Mouse (Mus musculus) liver, embryonic 14.5 days (tissue): Measurements from ENCODE around the gene Galnt17. TPM values are rescaled to one million over a fixed set of nuclear protein-coding genes. Genes with fewer than 3 reads are reported as not detected.

Experiments
- ATAC-seq: fragments of 200-750 bp; cut with Nextera tagmentation; 2 replicates; pipeline ENCODE4 v1.8.0; 2017; ENCODE audit warnings: moderate number of reproducible peaks, mild to moderate bottlenecking, moderate library complexity; ENCODE audit not compliant: insufficient read depth
- DNase-seq, 3 experiments: peaks; one replicate each; pipeline ENCODE4 v3.0.0-alpha.2; 2012 to 2013; ENCODE audit warnings: low read depth in 3 of 3, low spot score in 3 of 3
- H3K27ac ChIP-seq: fragments of 300-500 bp; sonication (generic); 2 replicates; pipeline ENCODE4 v1.5.1; 2014; ENCODE audit warnings: moderate library complexity, mild to moderate bottlenecking, control low read depth, inconsistent platforms
- H3K27me3 ChIP-seq: fragments of 300-500 bp; sonication (generic); 2 replicates; pipeline ENCODE4 v1.6.1; 2014; ENCODE audit warnings: mild to moderate bottlenecking, low read length, moderate library complexity; ENCODE audit not compliant: control insufficient read depth, insufficient read depth
- H3K36me3 ChIP-seq: fragments of 300-500 bp; sonication (generic); replicated peaks from 2 replicates; pipeline ENCODE4 v1.6.1; 2014; ENCODE audit warnings: low read depth; ENCODE audit not compliant: control insufficient read depth, insufficient read depth
- H3K4me1 ChIP-seq, 2 experiments: fragments of 200-500 bp in 1 of 2; fragments of 300-500 bp in 1 of 2; sonication (generic) in 1 of 2; replicated peaks; 2 replicates each; pipeline ENCODE4 v1.6.1; 2012 to 2014; ENCODE audit warnings: antibody characterized with exemption in 1 of 2, inconsistent platforms in 1 of 2, low read length in 1 of 2; ENCODE audit not compliant: control insufficient read depth in 2 of 2, insufficient read depth in 2 of 2
- H3K4me2 ChIP-seq: fragments of 300-500 bp; sonication (generic); 2 replicates; pipeline ENCODE4 v1.6.1; 2014; ENCODE audit warnings: low read depth, mild to moderate bottlenecking, control low read depth, moderate library complexity
- H3K4me3 ChIP-seq, 2 experiments: fragments of 200-500 bp in 1 of 2; fragments of 300-500 bp in 1 of 2; sonication (generic) in 1 of 2; 2 replicates each; pipeline ENCODE4 v1.5.1; 2012 to 2014; ENCODE audit warnings: low read depth in 2 of 2, low read length in 2 of 2, mild to moderate bottlenecking in 2 of 2, control low read depth in 1 of 2, inconsistent platforms in 1 of 2, moderate library complexity in 1 of 2; ENCODE audit not compliant: insufficient read depth in 1 of 2
- H3K9ac ChIP-seq: fragments of 300-500 bp; sonication (generic); replicated peaks from 2 replicates; pipeline ENCODE4 v1.6.1; 2014; ENCODE audit warnings: mild to moderate bottlenecking, control low read depth, moderate library complexity
- H3K9me3 ChIP-seq: fragments of 300-500 bp; sonication (generic); 2 replicates; pipeline ENCODE4 v1.6.1; 2016; ENCODE audit warnings: low read length, mixed read lengths; ENCODE audit not compliant: control insufficient read depth
- CTCF ChIP-seq: IDR thresholded peaks from 2 replicates; pipeline ENCODE4 v1.5.1; 2016; ENCODE audit warnings: antibody characterized with exemption, low read depth, control low read depth
- EP300 ChIP-seq: IDR thresholded peaks from 2 replicates; pipeline ENCODE4 v1.6.1; 2016; ENCODE audit warnings: antibody characterized with exemption, low read depth
- WGBS: fragments of 180-500 bp; shearing (Covaris S2); extraction: QIAGEN DNeasy Blood & Tissue Kit; methylation state at CpG from one replicate; pipeline ENCODE4 v1.1.7; 2014; ENCODE audit not compliant: insufficient replicate concordance; 5-methylcytosine and 5-hydroxymethylcytosine counted together
- polyA plus RNA-seq, 2 experiments: library from polyadenylated mRNA; depleted of rRNA in 1 of 2; stranded (reverse) in 1 of 2; unstranded in 1 of 2; fragments of >200 nt; fragmentation: Nextera tagmentation in 1 of 2; extraction: Ambion mirVana in 1 of 2; gene quantifications; 2 replicates each; pipeline versions ENCODE4 v1.2.1 to v1.2.3; 2012 to 2014

The Galnt17 gene
- polyA plus RNA-seq, 2 experiments = 0.02 TPM; not detected in 1

GRCm38 (mm10) chr5:131015341-131015740, 293.0 kb downstream of the Galnt17 start:
- Histone ChIP-seq H3K9me3 (no peaks in the 10 kb centered on the region), H3K4me1 (no peaks in the 10 kb centered on the region), H3K9ac (no peak overlapping the region), H3K4me3 (no peak overlapping the region), H3K36me3 (no peaks in the 10 kb centered on the region), H3K4me2 (no peak overlapping the region), H3K27ac (no peak overlapping the region), H3K27me3 (no peaks in the 10 kb centered on the region)
- 57% methylated on average over 9 of the region's 9 CpGs for WGBS
- DNase-seq (no peak), ATAC-seq (no peak)
- no peak for TF ChIP-seq EP300
- no peak for TF ChIP-seq CTCF

- no peak overlapping the region for H3K27ac ChIP-seq
- no peaks in the 10 kb centered on the region for H3K27me3 ChIP-seq
- H3K9me3 ChIP-seq = no peaks in the 10 kb centered on the region
- H3K36me3 ChIP-seq = no peaks in the 10 kb centered on the region
- H3K4me3 ChIP-seq = no peak overlapping the region
- DNase-seq = no peak
- 62% methylated on average over 7 of the region's 7 CpGs for WGBS
- H3K9ac ChIP-seq = no peak overlapping the region
- no peak overlapping the region for H3K4me2 ChIP-seq
- TF ChIP-seq EP300 (no peak), CTCF (no peak)
- no peaks in the 10 kb centered on the region for H3K4me1 ChIP-seq
- no peak for ATAC-seq
These were observed 294.5 kb downstream of the Galnt17 start for GRCm38 (mm10) chr5:131013816-131014215.

GRCm38 (mm10) chr5:131013101-131013500, 295.2 kb downstream of the Galnt17 start:
- no peak overlapping the region for H3K4me2 ChIP-seq
- 54% methylated on average over 3 of the region's 3 CpGs for WGBS

GRCm38 (mm10) chr5:131009510-131009909, 298.8 kb downstream of the Galnt17 start:
- H3K4me2 ChIP-seq = no peak overlapping the region
- H3K27me3 ChIP-seq = no peaks in the 10 kb centered on the region
- no peak overlapping the region for H3K27ac ChIP-seq
- no peaks in the 10 kb centered on the region for H3K36me3 ChIP-seq
- no peak overlapping the region for H3K9ac ChIP-seq
- ATAC-seq = no peak
- H3K4me3 ChIP-seq = no peak overlapping the region
- H3K9me3 ChIP-seq = no peaks in the 10 kb centered on the region
- TF ChIP-seq CTCF (peak; percentile 48), EP300 (no peak)
- WGBS = 36% methylated on average over 6 of the region's 6 CpGs
- no peak for DNase-seq
- H3K4me1 ChIP-seq = no peaks in the 10 kb centered on the region

More at GRCm38 (mm10) chr5:131013101-131013500, 295.2 kb downstream of the Galnt17 start:
- no peak overlapping the region for H3K9ac ChIP-seq
- no peak overlapping the region for H3K4me3 ChIP-seq
- no peak overlapping the region for H3K27ac ChIP-seq
- ATAC-seq = no peak
- DNase-seq = no peak
- H3K36me3 ChIP-seq = no peaks in the 10 kb centered on the region
- H3K4me1 ChIP-seq = no peaks in the 10 kb centered on the region
- H3K27me3 ChIP-seq = no peaks in the 10 kb centered on the region
- H3K9me3 ChIP-seq = no peaks in the 10 kb centered on the region
- TF ChIP-seq EP300 (no peak), CTCF (no peak)

GRCm38 (mm10) chr5:131008507-131008906, 299.8 kb downstream of the Galnt17 start:
- WGBS = 73% methylated on average over 5 of the region's 5 CpGs
- TF ChIP-seq CTCF (no peak), EP300 (no peak)

More at GRCm38 (mm10) chr5:131008507-131008906, 299.8 kb downstream of the Galnt17 start:
- no peak for DNase-seq
- Histone ChIP-seq H3K36me3 (no peaks in the 10 kb centered on the region), H3K9me3 (no peaks in the 10 kb centered on the region), H3K4me3 (no peak overlapping the region), H3K4me2 (no peak overlapping the region), H3K9ac (no peak overlapping the region), H3K27ac (no peak overlapping the region), H3K27me3 (no peaks in the 10 kb centered on the region), H3K4me1 (no peaks in the 10 kb centered on the region)
- no peak for ATAC-seq
